Mouse (Mus musculus): ENCODE results near the gene Ammecr1. TPM values are rescaled to one million over a fixed set of nuclear protein-coding genes. Genes with fewer than 3 reads are reported as not detected.

Gene Ammecr1
- total and polyA plus RNA-seq, 3 experiments, result 3.1 to 7.1 (median 5.4) TPM

DNA sequence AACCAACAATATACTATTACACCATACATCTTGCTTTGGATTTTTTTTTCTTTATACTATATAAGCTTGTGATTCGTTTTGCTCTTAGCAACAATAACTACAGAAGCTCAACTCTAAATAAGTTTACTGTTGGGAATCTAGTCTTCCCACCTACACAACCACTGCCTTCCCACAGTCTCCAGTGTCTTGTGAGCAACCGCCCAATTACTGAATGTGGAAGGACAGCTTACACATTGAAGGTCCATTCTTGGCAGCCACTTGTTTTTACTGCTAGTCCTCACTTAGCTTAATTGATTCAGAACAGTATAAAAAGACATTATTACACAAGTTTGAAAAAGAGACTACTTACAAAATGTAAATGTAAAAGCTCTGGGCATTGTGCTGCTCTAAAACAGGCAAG is 6.1 kb downstream of the Ammecr1 start:
- TF ChIP-seq MAFK (IDR thresholded peaks at IDR 0.05; ENCODE audit: insufficient replicate concordance, low read length) (no peak), POLR2AphosphoS2 (IDR thresholded peaks at IDR 0.05; ENCODE audit: low read depth, low read length) (no peak), UBTF (IDR thresholded peaks at IDR 0.05; ENCODE audit: low read depth, low read length) (no peak), SMC3 (IDR thresholded peaks at IDR 0.05; ENCODE audit: low read depth, low read length) (no peak), RCOR1 (conservative IDR thresholded peaks at IDR 0.05; ENCODE audit: low read depth, low read length) (no peak), ZC3H11A (IDR thresholded peaks at IDR 0.05; ENCODE audit: low read depth, low read length) (no peak), MAZ (IDR thresholded peaks at IDR 0.05; ENCODE audit: low read depth, low read length) (no peak), RAD21 (IDR thresholded peaks at IDR 0.05; ENCODE audit: low read depth, low read length) (no peak), IRF4 (IDR thresholded peaks at IDR 0.05; ENCODE audit: low read depth, low read length) (no peak)
- peaks cover 0 to 2% of the 10 kb centered on the region in 2 experiments for H3K36me3 ChIP-seq (replicated peaks in 1 of 2; ENCODE audit: control insufficient read depth in 1 of 2, insufficient read depth in 1 of 2, low read length in 1 of 2)
- H3K9ac ChIP-seq (ENCODE audit: insufficient read depth, low read depth), result no peak overlapping the region
- no peak for DNase-seq (ENCODE audit: extremely low read depth)
- 0 out of 2 replicates have a peak, but pooled peaks cover 1% of the 10 kb centered on the region for H3K79me2 ChIP-seq (replicated peaks; ENCODE audit: control insufficient read depth, extremely low read depth, insufficient read depth, poor library complexity, severe bottlenecking)
- no peak overlapping the region for H3K27ac ChIP-seq (ENCODE audit: insufficient read depth, low read depth)
- H3K4me1 ChIP-seq (ENCODE audit: control insufficient read depth in 1 of 2, insufficient read depth in 2 of 2), result no peaks in the 10 kb centered on the region
- no peak overlapping the region for H3K4me3 ChIP-seq (replicated peaks in 1 of 3; ENCODE audit: low read depth in 2 of 3, low read length in 2 of 3, poor library complexity in 1 of 3)
- H3K27me3 ChIP-seq (replicated peaks), result no peaks in the 10 kb centered on the region
- H3K4me2 ChIP-seq (ENCODE audit: insufficient read depth, low read depth, poor library complexity, severe bottlenecking), result no peak overlapping the region
- H3K9me3 ChIP-seq (replicated peaks; ENCODE audit: low read length), result no peaks in the 10 kb centered on the region
- in situ Hi-C loops (cut with MboI; ENCODE audit: low pct_ligation_motif_present, low pct_unique_long_range_greater_than_20kb, low sequenced_read_pairs) (no loop called here), dilution Hi-C loops (cut with MboI; ENCODE audit: extremely low pct_ligation_motif_present, extremely low pct_unique_long_range_greater_than_20kb, low sequenced_read_pairs) (no loop called here)

DNA sequence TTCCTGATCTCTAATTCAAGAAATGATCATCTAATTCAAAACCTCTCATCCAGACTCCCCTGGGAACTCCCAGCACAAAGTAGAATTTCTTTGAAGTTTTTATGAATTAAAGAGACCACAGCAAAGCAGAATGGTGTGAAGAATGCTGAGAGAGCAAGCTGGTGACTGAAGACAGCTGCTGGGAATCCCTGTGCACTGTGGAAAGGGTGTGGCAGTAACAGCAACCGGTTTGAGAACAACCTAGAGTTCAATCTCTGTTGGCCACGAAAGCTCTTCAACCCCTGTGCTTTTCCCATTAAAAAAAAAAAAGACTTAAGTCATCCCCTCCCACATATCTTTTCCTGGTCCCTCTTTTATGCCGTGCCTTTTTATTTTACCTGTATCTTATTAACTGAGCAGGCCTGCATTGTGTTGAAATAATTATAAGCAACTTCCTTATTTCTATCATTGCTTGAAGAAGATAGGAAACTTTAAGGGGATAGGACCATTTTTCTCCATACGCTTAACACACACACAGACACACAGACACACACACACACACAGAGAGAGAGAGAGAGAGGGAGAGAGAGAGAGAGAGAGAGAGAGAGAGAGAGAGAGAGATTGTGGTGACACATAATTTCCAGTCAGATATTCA is 6.7 kb downstream of the Ammecr1 start:
- H3K36me3 ChIP-seq (replicated peaks in 1 of 2; ENCODE audit: control insufficient read depth in 1 of 2, insufficient read depth in 1 of 2, low read length in 1 of 2), result peaks cover 0 to 2% of the 10 kb centered on the region in 2 experiments
- in situ Hi-C loops (cut with MboI; ENCODE audit: low pct_ligation_motif_present, low pct_unique_long_range_greater_than_20kb, low sequenced_read_pairs) (no loop called here), dilution Hi-C loops (cut with MboI; ENCODE audit: extremely low pct_ligation_motif_present, extremely low pct_unique_long_range_greater_than_20kb, low sequenced_read_pairs) (no loop called here)
- no peaks in the 10 kb centered on the region for H3K4me1 ChIP-seq (ENCODE audit: control insufficient read depth in 1 of 2, insufficient read depth in 2 of 2)
- H3K9ac ChIP-seq (ENCODE audit: insufficient read depth, low read depth), result no peak overlapping the region
- H3K4me2 ChIP-seq (ENCODE audit: insufficient read depth, low read depth, poor library complexity, severe bottlenecking), result no peak overlapping the region
- no peaks in the 10 kb centered on the region for H3K9me3 ChIP-seq (replicated peaks; ENCODE audit: low read length)
- H3K4me3 ChIP-seq (replicated peaks in 1 of 3; ENCODE audit: low read depth in 2 of 3, low read length in 2 of 3, poor library complexity in 1 of 3), result no peak overlapping the region
- TF ChIP-seq CTCF (conservative IDR thresholded peaks at IDR 0.05 in 1 of 2, IDR thresholded peaks at IDR 0.05 in 1 of 2; ENCODE audit: low read depth in 2 of 2, low read length in 2 of 2) (no peak), ZMIZ1 (IDR thresholded peaks at IDR 0.05; ENCODE audit: low read depth, low read length) (no peak), JUN (IDR thresholded peaks at IDR 0.05; ENCODE audit: insufficient read depth, low read depth, low read length) (no peak), HCFC1 (IDR thresholded peaks at IDR 0.05; ENCODE audit: low read depth, low read length) (no peak), NRF1 (IDR thresholded peaks at IDR 0.05; ENCODE audit: low read depth, low read length) (no peak)
- H3K79me2 ChIP-seq (replicated peaks; ENCODE audit: control insufficient read depth, extremely low read depth, insufficient read depth, poor library complexity, severe bottlenecking), result no peaks in the 10 kb centered on the region
- no peak overlapping the region for H3K27ac ChIP-seq (ENCODE audit: insufficient read depth, low read depth)
- H3K27me3 ChIP-seq (replicated peaks), result no peaks in the 10 kb centered on the region
- DNase-seq (ENCODE audit: extremely low read depth), result no peak

Data from CH12.LX (cell line).